Mouse (Mus musculus) CH12.LX (cell line): ENCODE measurements at regions not wholly inside any gene's neighbourhood (a gene's known extent, or its start where the extent isn't known, plus 50 kb on each side); places are given as distances from the start of the nearest gene placed in this dataset.

Source experiments
- DNase-seq: peaks from one replicate; pipeline ENCODE4 v3.0.0-alpha.2; 2013; ENCODE audit errors: extremely low read depth
- H3K27ac ChIP-seq: 2 replicates; pipeline ENCODE4 v1.5.1; 2012; ENCODE audit warnings: low read depth, mild to moderate bottlenecking, control low read depth, moderate library complexity; ENCODE audit not compliant: insufficient read depth
- H3K27me3 ChIP-seq: replicated peaks from 2 replicates; pipeline ENCODE3; 2012; ENCODE audit warnings: inconsistent platforms
- H3K36me3 ChIP-seq, 2 experiments: replicated peaks in 1 of 2; 2 replicates each; pipeline versions ENCODE3 to v1.6.1; 2012; ENCODE audit warnings: inconsistent platforms in 1 of 2, low read length in 1 of 2, mild to moderate bottlenecking in 1 of 2, mixed read lengths in 1 of 2, moderate library complexity in 1 of 2; ENCODE audit not compliant: control insufficient read depth in 1 of 2, insufficient read depth in 1 of 2
- H3K4me1 ChIP-seq, 2 experiments: 2 replicates each; pipeline ENCODE4 v1.6.1; 2012; ENCODE audit warnings: inconsistent platforms in 1 of 2, moderate library complexity in 1 of 2; ENCODE audit not compliant: insufficient read depth in 2 of 2, control insufficient read depth in 1 of 2
- H3K4me2 ChIP-seq: 2 replicates; pipeline ENCODE4 v1.6.1; 2012; ENCODE audit warnings: low read depth, mild to moderate bottlenecking, control low read depth; ENCODE audit not compliant: poor library complexity, insufficient read depth, severe bottlenecking
- H3K4me3 ChIP-seq, 3 experiments: fragments of 150-350 bp in 1 of 3; sonication (generic) in 1 of 3; replicated peaks in 1 of 3; 2 replicates each; pipeline versions ENCODE3 to v1.5.1; 2011 to 2012; ENCODE audit warnings: low read depth in 2 of 3, low read length in 2 of 3, mild to moderate bottlenecking in 2 of 3, moderate library complexity in 2 of 3, control low read depth in 1 of 3, improper control_type of control experiment in 1 of 3, inconsistent platforms in 1 of 3, mixed read lengths in 1 of 3; ENCODE audit not compliant: poor library complexity in 1 of 3
- H3K79me2 ChIP-seq: replicated peaks from 2 replicates; pipeline ENCODE4 v1.6.1; 2012; ENCODE audit warnings: mild to moderate bottlenecking, moderate library complexity; ENCODE audit not compliant: control insufficient read depth, poor library complexity, insufficient read depth, severe bottlenecking; ENCODE audit errors: extremely low read depth
- H3K9ac ChIP-seq: 2 replicates; pipeline ENCODE4 v1.6.1; 2012; ENCODE audit warnings: low read depth, mild to moderate bottlenecking, control low read depth, moderate library complexity; ENCODE audit not compliant: insufficient read depth
- H3K9me3 ChIP-seq: replicated peaks from 2 replicates; pipeline ENCODE3; 2012; ENCODE audit warnings: low read length, inconsistent platforms, mixed read lengths
- BHLHE40 ChIP-seq: IDR thresholded peaks from 2 replicates; pipeline ENCODE4 v1.6.1; 2011; ENCODE audit warnings: mild to moderate bottlenecking, low read depth, low read length, improper control_type of control experiment
- CHD1 ChIP-seq: IDR thresholded peaks from 2 replicates; pipeline ENCODE4 v1.6.1; 2012; ENCODE audit warnings: low read depth, low read length, improper control_type of control experiment, inconsistent platforms
- CHD2 ChIP-seq: IDR thresholded peaks from 2 replicates; pipeline ENCODE4 v1.6.1; 2011; ENCODE audit warnings: low read length, improper control_type of control experiment
- CTCF ChIP-seq, 2 experiments: IDR thresholded peaks in 1 of 2; conservative IDR thresholded peaks in 1 of 2; 2 replicates each; pipeline ENCODE4 v1.5.1; 2011 to 2012; ENCODE audit warnings: low read depth in 2 of 2, low read length in 2 of 2, improper control_type of control experiment in 1 of 2, inconsistent platforms in 1 of 2, mild to moderate bottlenecking in 1 of 2, moderate library complexity in 1 of 2
- ELF1 ChIP-seq: IDR thresholded peaks from 2 replicates; pipeline ENCODE4 v1.6.1; 2014; ENCODE audit warnings: low read depth, mild to moderate bottlenecking, inconsistent platforms, low read length, improper control_type of control experiment
- EP300 ChIP-seq: IDR thresholded peaks from 2 replicates; pipeline ENCODE4 v1.6.1; 2011; ENCODE audit warnings: low read length, improper control_type of control experiment
- ETS1 ChIP-seq: conservative IDR thresholded peaks from 2 replicates; pipeline ENCODE4 v1.6.1; 2012; ENCODE audit warnings: low read depth, mild to moderate bottlenecking, inconsistent platforms, low read length, improper control_type of control experiment, moderate library complexity
- GABPA ChIP-seq: IDR thresholded peaks from 2 replicates; pipeline ENCODE4 v1.6.1; 2012; ENCODE audit warnings: low read depth, low read length, improper control_type of control experiment, inconsistent platforms; ENCODE audit not compliant: insufficient replicate concordance
- HCFC1 ChIP-seq: IDR thresholded peaks from 2 replicates; pipeline ENCODE4 v1.6.1; 2012; ENCODE audit warnings: low read depth, mild to moderate bottlenecking, inconsistent platforms, low read length, improper control_type of control experiment
- IRF4 ChIP-seq: IDR thresholded peaks from 2 replicates; pipeline ENCODE4 v1.6.1; 2014; ENCODE audit warnings: low read depth, mild to moderate bottlenecking, inconsistent platforms, low read length, improper control_type of control experiment
- JUN ChIP-seq: IDR thresholded peaks from 2 replicates; pipeline ENCODE4 v1.6.1; 2011; ENCODE audit warnings: low read depth, mild to moderate bottlenecking, low read length, improper control_type of control experiment, moderate library complexity; ENCODE audit not compliant: insufficient read depth
- JUND ChIP-seq: conservative IDR thresholded peaks from 2 replicates; pipeline ENCODE4 v1.6.1; 2011; ENCODE audit warnings: low read depth, low read length, improper control_type of control experiment
- MAFK ChIP-seq: IDR thresholded peaks from 2 replicates; pipeline ENCODE4 v1.6.1; 2011; ENCODE audit warnings: low read length, improper control_type of control experiment; ENCODE audit not compliant: insufficient replicate concordance
- MAZ ChIP-seq: IDR thresholded peaks from 2 replicates; pipeline ENCODE4 v1.6.1; 2012; ENCODE audit warnings: low read depth, mild to moderate bottlenecking, inconsistent platforms, low read length, improper control_type of control experiment, moderate library complexity
- MYC ChIP-seq: IDR thresholded peaks from 2 replicates; pipeline ENCODE4 v1.6.1; 2011; ENCODE audit warnings: low read depth, mild to moderate bottlenecking, improper control_type of control experiment, low read length
- PAX5 ChIP-seq: IDR thresholded peaks from 2 replicates; pipeline ENCODE4 v1.6.1; 2012; ENCODE audit warnings: low read length, inconsistent platforms, mixed read lengths
- SIN3A ChIP-seq: IDR thresholded peaks from 2 replicates; pipeline ENCODE4 v1.6.1; 2012; ENCODE audit warnings: low read length, improper control_type of control experiment, inconsistent platforms
- TCF12 ChIP-seq: IDR thresholded peaks from 2 replicates; pipeline ENCODE4 v1.6.1; 2014; ENCODE audit warnings: low read depth, mild to moderate bottlenecking, inconsistent platforms, low read length, improper control_type of control experiment
- USF2 ChIP-seq: conservative IDR thresholded peaks from 2 replicates; pipeline ENCODE4 v1.6.1; 2011; ENCODE audit warnings: low read depth, low read length, improper control_type of control experiment
- ZC3H11A ChIP-seq: IDR thresholded peaks from 2 replicates; pipeline ENCODE4 v1.6.1; 2012; ENCODE audit warnings: low read depth, mild to moderate bottlenecking, inconsistent platforms, low read length, improper control_type of control experiment
- ZKSCAN1 ChIP-seq: IDR thresholded peaks from 2 replicates; pipeline ENCODE4 v1.6.1; 2012; ENCODE audit warnings: low read depth, inconsistent platforms, low read length, improper control_type of control experiment, borderline replicate concordance
- ZNF384 ChIP-seq: IDR thresholded peaks from 2 replicates; pipeline ENCODE4 v1.6.1; 2012; ENCODE audit warnings: low read depth, low read length, improper control_type of control experiment, inconsistent platforms
- dilution Hi-C: fragments of 300-500 bp; cut with MboI; formaldehyde crosslinking; loops from 2 replicates; pipeline ENCODE4 v1.14.3; 2020; ENCODE audit warnings: low sequenced_read_pairs; ENCODE audit not compliant: extremely low pct_unique_long_range_greater_than_20kb, extremely low pct_ligation_motif_present
- in situ Hi-C: fragments of 300-500 bp; cut with MboI; formaldehyde crosslinking; loops from 3 replicates; pipeline ENCODE4 v1.14.3; 2019; ENCODE audit warnings: low sequenced_read_pairs, low pct_ligation_motif_present, low pct_unique_long_range_greater_than_20kb, mixed read lengths

DNA sequence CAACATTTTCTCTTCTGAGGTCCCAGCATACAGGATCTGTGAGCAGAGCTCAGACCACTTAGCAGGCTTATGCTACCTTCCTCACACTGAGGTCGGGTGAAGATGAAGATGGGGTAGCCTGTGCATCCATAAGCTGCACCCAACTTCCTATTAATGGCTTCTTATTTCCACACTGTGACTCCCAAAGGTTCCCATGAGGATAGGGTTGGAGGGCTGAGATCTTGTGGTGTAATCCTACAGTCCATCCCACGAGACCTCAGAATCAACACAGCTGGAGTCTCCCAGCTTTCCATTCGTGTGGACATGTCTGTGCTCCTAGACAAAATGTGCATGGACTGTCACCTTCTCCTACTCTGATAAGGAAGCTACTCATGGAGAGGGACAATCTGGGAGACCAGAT is 80.0 kb upstream of the Cd93 start:
- Histone ChIP-seq H3K27ac (no peak overlapping the region), H3K4me1 (peaks cover 0 to 7% of the 10 kb centered on the region in 2 experiments; a peak in 2 of 4 replicates), H3K9ac (no peak overlapping the region), H3K9me3 (no peaks in the 10 kb centered on the region), H3K36me3 (no peaks in the 10 kb centered on the region), H3K79me2 (no peaks in the 10 kb centered on the region), H3K4me2 (no peak overlapping the region), H3K4me3 (no peak overlapping the region), H3K27me3 (no peaks in the 10 kb centered on the region)
- TF ChIP-seq ETS1: no peak
- no peak for TF ChIP-seq HCFC1
- no peak for TF ChIP-seq JUND
- no peak for TF ChIP-seq PAX5
- no peak for TF ChIP-seq USF2
- TF ChIP-seq CHD1: no peak
- TF ChIP-seq GABPA: no peak
- dilution Hi-C loops (no loop called here), in situ Hi-C loops (no loop called here)
- DNase-seq: no peak

DNA sequence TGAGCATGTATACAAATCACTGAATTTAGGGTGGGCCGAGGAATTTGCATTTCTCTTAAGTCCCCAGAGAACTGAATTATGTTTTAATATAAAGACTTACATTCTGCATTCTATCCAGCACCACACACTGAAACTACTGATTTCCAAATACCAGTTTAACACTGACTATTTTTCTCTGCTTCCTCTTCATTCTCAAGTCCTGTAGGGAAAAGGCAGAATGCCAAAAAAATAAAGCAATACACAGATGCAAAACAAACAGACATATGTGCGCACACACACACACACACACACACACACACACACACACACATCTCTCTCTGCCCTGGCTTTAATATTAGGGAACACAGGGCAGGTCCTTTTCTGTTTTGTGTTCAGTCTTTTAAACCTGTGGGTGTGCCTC is 79.6 kb upstream of the Cd93 start:
- Histone ChIP-seq H3K9me3 (no peaks in the 10 kb centered on the region), H3K79me2 (no peaks in the 10 kb centered on the region), H3K36me3 (no peaks in the 10 kb centered on the region), H3K27me3 (no peaks in the 10 kb centered on the region), H3K4me3 (no peak overlapping the region), H3K27ac (no peak overlapping the region), H3K9ac (no peak overlapping the region), H3K4me2 (no peak overlapping the region), H3K4me1 (peaks cover 0 to 7% of the 10 kb centered on the region in 2 experiments; a peak in 2 of 4 replicates)
- TF ChIP-seq SIN3A (no peak), CHD2 (no peak), ZNF384 (no peak), MAFK (no peak), CTCF (conservative IDR thresholded peaks at IDR 0.05 in 1 of 2, IDR thresholded peaks at IDR 0.05 in 1 of 2; ENCODE audit: low read depth in 2 of 2, low read length in 2 of 2) (no peak), ZKSCAN1 (no peak), ELF1 (no peak), EP300 (no peak), MAZ (no peak), MYC (no peak), TCF12 (no peak), PAX5 (no peak), HCFC1 (no peak), JUND (no peak), IRF4 (no peak), BHLHE40 (no peak), ETS1 (no peak), ZC3H11A (no peak), JUN (no peak), CHD1 (no peak)
- in situ Hi-C loops: no loop called here
- DNase-seq: no peak
- dilution Hi-C loops: no loop called here
